Mouse (Mus musculus) CH12.LX (cell line): ENCODE results near the gene Cdh13.

Experiments
- NRF1 ChIP-seq: IDR thresholded peaks from 2 replicates; pipeline ENCODE4 v1.6.1; 2014; ENCODE audit warnings: low read depth, mild to moderate bottlenecking, inconsistent platforms, low read length, improper control_type of control experiment, moderate library complexity
- POLR2A ChIP-seq: IDR thresholded peaks from 2 replicates; pipeline ENCODE4 v1.6.1; 2011; ENCODE audit warnings: low read depth, mild to moderate bottlenecking, improper control_type of control experiment, low read length
- TCF12 ChIP-seq: IDR thresholded peaks from 2 replicates; pipeline ENCODE4 v1.6.1; 2014; ENCODE audit warnings: low read depth, mild to moderate bottlenecking, inconsistent platforms, low read length, improper control_type of control experiment
- ZKSCAN1 ChIP-seq: IDR thresholded peaks from 2 replicates; pipeline ENCODE4 v1.6.1; 2012; ENCODE audit warnings: low read depth, inconsistent platforms, low read length, improper control_type of control experiment, borderline replicate concordance
- ZNF384 ChIP-seq: IDR thresholded peaks from 2 replicates; pipeline ENCODE4 v1.6.1; 2012; ENCODE audit warnings: low read depth, low read length, improper control_type of control experiment, inconsistent platforms

- TF ChIP-seq POLR2A (no peak), ZNF384 (no peak), TCF12 (no peak), NRF1 (no peak), ZKSCAN1 (no peak)
These were observed 205.2 kb downstream of the Cdh13 start for GRCm38 (mm10) chr8:118488735-118489134.
